Mouse (Mus musculus): Measurements from ENCODE around the gene Sgca. TPM values are rescaled to one million over a fixed set of nuclear protein-coding genes. Genes with fewer than 3 reads are reported as not detected.

The Sgca gene
- polyA plus RNA-seq (2012; rRNA removed) = 0.18 and 5.9 TPM in 2 replicates

DNA sequence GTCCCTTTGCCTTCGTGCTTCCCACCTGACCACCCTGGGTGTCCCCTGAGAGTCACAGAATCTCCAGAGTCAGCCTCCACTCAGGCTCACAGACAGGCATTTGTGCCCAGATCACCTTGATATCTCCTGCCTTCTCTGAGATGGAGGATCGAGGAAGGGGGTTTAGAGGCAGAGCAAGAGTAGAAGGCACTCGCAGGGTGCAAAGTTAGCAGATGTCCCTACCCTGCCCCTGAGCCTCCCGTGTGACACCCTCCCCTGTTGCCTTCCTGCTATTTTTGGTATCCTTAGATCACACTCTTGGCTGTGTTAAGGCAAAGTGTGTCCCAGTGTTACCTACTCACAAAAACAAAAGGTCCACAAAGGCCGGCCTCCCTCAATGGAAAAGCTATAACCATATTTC, at the start of gene Sgca:
Gene Sgca, minus strand, starts transcription at position 129 of the 400 bp plus-strand sequence.

DNA sequence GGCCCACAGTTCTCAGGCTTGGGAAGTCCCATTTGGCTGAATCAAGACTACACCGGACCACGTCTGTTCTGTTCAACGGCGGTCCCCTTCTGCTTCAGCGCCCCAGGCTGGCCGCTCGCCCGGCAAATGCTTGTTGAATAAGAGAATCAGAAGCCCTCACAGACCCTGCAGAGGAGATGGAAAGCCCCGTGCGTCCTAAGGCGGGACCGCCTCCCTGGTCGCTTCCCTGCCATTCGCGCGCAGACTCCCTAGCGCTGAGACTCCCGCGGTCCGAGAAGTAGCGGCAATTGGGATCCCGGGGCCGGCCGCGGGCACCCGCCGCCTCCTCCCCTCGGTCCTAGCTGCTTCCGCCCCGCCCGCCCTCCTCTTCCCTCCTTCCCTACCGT, 33.5 kb upstream of the Sgca start, which contains the start of gene Samd14:
Gene Samd14, plus strand, starts transcription at position 251 of the 386 bp plus-strand sequence.

DNA sequence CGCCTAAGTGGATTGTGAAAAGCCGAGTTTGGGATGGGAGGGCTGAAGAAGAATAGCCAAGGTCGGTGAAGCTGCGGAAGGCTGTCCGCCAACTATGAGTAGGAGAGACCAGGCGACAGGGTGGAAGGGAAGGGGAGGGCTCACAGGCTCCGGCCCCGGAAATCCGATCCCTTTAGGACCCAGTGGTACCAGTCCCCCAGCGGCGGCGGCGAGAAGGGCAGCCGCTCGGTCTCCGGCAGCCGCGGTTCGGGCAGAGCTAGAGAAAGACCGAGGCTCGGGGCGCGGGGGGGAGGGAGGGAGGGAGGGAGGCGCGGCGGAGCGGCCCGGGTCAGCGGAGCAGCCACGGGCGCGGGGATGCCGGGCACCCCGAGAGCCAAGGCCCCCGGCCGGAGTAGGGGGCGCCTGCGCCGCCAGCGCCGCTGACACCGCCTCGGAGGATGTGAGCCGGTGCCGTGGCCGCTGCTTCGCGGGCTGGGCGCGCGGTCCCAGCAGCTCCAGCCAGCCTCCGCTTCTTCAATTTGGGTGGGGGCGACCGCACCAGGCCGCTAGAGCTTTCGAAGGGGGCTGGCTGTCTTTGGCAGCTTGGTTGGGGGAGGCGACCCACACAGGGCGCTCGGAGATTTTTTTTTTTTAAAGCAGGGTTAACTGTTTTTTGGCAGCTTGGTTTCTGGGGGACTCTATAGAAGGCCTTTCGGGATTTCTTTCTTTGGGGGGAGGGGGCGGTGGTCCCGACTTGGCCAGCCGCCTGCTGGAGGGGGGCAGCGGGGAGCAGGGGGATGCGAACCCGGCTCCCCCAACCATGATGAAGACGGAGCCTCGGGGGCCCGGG, 14.8 kb upstream of the Sgca start, which contains the start of gene Ppp1r9b:
Gene Ppp1r9b, plus strand, starts transcription at position 287 of the 829 bp plus-strand sequence.

DNA sequence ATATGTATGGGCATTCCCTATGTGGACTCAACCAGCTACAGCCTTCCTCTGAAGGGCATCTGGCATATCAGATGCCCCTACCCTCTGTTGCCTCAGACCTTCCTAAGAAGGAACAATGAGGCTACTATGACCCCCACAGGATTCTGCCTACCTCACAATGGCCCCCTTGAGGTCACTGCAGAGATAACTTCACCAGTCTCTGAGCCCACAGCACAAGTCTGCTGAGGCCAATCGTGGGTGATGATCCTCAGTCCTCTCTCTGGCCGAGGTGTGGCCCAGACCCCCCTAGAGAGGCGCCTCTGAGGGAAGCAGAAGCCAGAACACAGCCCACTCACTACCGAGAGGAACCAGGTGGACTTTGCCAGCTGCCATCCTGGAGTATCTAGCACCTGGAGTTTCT, 8.7 kb downstream of the Sgca start, which contains the start of gene Hils1:
Gene Hils1, plus strand, starts transcription at position 175 of the 400 bp plus-strand sequence.

DNA sequence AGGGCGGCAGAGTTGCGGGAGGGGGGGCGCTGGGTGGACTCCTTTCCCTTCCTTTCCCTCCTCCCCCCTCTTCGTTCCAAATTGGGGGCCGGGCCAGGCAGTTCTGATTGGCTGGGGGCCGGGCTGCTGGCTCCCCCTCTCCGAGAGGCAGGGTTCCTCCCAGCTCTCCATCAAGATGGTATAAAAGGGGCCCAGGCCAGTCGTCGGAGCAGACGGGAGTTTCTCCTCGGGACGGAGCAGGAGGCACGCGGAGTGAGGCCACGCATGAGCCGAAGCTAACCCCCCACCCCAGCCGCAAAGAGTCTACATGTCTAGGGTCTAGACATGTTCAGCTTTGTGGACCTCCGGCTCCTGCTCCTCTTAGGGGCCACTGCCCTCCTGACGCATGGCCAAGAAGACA, 40.1 kb downstream of the Sgca start, which contains the start of gene Col1a1:
Gene Col1a1, plus strand, starts transcription at position 180 of the 400 bp plus-strand sequence.

Other genes starting within 250 kb of the Sgca start
- 0.14 TPM in 1 of 2 replicates, not detected in the other for gene Cdc34b, start 234.5 kb downstream of the Sgca start, polyA plus RNA-seq (2012; rRNA removed)
- not detected in 2 replicates for gene Tmem92, start 193.6 kb downstream of the Sgca start, polyA plus RNA-seq (2012; rRNA removed)
- 147 and 373 TPM in 2 replicates for gene Col1a1, start 40.1 kb downstream of the Sgca start, polyA plus RNA-seq (2012; rRNA removed)
- 0.11 TPM in 1 of 2 replicates, not detected in the other for gene Hils1, start 8.7 kb downstream of the Sgca start, polyA plus RNA-seq (2012; rRNA removed)
- gene Ppp1r9b, start 14.7 kb upstream of the Sgca start, polyA plus RNA-seq (2012; rRNA removed) = 58.0 and 58.3 TPM in 2 replicates
- 130 and 138 TPM in 2 replicates for gene Samd14, start 33.6 kb upstream of the Sgca start, polyA plus RNA-seq (2012; rRNA removed)
- 16.6 and 21.0 TPM in 2 replicates for gene Pdk2, start 65.0 kb upstream of the Sgca start, polyA plus RNA-seq (2012; rRNA removed)
- gene Itga3, start 100.5 kb upstream of the Sgca start, polyA plus RNA-seq (2012; rRNA removed) = 17.3 and 22.0 TPM in 2 replicates
- 0.49 and 2.0 TPM in 2 replicates for gene Dlx3, start 143.8 kb upstream of the Sgca start, polyA plus RNA-seq (2012; rRNA removed)
- gene Dlx4, start 169.9 kb upstream of the Sgca start, polyA plus RNA-seq (2012; rRNA removed) = 0.02 and 0.73 TPM in 2 replicates